Mouse (Mus musculus): ENCODE results near the gene Setx. TPM values are rescaled to one million over a fixed set of nuclear protein-coding genes. Genes with fewer than 3 reads are reported as not detected.
A peak's percentile ranks its signal among the peaks of the same experiment; 100 is the strongest.
"Not testable (repeated sequence)": the region's sequence is repeated elsewhere in the genome, so short reads cannot be mapped to it uniquely, and the experiment has no call there.

The Setx gene
- 10 to 100 TPM; 31.8 to 40.5 (median 36.1) TPM for total RNA-seq (2022)

GRCm38 (mm10) chr2:29123907-29124569, at the start of gene Setx:
Gene Setx, plus strand, starts transcription at chr2:29124181.
- DNase-seq: no peak

DNA sequence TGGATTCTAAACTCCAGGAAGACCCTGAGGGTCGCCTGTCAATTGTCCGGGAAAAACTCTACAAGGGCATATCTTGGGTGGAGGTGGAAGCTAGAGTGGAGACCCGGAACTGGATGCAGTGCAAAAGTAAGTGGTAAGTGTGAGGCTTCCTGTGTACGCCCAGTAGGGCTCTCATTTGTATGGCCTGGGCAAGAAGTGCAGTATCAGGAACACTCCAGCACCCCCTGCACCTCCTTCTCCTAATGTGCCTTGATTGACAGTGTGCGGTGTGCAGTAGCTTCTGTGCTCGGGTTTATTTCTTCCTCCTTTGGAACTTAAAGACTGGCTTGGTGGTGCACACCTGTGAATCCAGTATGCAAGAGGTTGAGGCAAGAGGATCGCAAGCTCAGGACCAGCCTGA, 49.3 kb upstream of the Setx start:
- no peak for DNase-seq

DNA sequence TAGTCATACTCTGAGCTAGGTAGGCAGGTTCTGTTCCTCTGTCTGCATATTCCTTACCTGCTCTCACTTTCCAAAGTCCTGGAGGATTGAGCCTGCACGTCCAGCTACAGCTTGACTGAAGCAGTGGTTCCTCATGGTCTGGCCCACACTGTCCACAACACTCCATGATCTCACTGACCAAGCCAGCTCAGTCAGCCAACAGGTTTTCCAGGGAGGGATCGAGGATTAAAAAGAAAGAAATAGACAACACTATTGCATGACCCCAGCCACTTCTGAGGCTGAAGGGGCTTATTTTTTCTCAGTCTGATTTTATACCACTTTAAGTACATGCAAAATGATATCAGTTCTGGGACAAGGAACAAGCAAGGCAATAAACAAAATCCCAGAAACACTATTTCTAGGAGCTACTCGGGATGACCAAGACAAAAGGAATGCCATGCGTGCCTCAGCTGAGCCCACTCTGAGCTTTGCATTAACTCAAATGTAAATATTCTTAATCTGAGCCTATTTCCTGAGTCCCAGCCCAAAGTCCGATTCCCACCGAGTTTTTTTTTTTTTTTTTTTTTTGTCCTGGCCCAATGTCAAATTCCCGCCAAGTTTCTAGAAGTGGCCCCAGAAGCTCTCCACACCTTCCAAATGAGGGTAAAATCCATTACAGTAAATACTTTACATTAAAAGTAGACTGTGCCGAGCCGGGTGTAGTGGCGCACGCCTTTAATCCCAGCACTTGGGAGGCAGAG, 48.5 kb upstream of the Setx start:
- DNase-seq: no peak

DNA sequence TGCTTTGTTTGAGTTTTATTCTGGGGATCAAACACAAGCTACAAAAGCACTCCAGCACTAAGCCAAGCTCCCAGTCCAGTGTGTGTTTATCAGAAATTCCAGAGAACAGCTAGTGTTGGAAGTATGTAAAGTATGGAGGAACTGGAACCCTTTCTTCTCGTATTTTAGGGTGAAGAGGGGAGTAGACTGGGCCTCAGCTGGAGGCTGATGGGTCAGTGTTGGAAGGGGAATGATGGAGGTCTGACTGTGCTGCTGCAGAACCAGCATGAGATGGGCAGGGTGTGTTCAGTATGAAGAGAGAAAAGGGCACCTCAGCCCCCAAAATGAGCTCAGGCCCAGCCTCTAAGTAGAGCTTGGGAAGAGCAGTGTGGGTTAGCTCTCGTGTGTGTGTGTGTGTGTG, 47.8 kb upstream of the Setx start:
- no peak for DNase-seq

DNA sequence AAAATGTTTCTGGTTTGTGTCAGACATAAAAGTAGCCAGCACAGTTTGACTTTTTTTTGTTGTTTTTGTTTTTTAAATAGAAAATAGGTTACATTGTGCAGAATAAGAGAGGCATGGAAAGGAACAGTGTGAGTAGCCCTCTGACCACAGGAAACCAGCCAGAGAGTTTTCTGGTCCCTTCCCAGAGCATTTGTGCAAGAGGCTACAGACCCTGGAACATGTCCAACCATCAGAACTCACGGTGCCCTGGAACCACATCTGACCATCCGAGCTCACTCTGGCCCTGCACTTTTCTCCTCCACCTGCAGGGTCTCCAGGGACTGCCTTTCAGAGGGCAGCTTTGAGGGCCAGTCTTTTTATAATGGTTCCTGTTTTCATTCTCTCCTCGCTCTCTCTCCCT, 42.0 kb upstream of the Setx start:
- no peak for DNase-seq

DNA sequence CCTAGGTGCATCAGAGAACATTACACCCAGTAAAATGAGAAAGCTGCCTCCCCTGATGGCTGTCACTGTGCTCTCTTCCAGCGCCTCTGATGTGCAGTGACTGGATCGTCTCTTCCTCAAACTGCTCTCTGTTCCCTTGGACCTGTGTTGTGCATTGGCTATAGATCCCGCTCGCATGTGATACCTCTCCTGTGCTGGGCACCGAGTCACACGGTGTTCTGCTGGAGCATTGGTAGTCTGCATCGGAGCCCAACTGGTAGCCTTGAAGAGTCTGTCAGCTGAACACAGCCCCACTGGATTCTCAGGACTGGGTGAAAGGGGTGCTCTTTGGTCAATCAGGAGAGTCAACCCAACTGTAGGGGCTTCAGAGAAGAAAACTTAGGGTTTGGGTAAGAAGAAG, 38.0 kb upstream of the Setx start:
- no peak for DNase-seq

- peak; percentile 63 for DNase-seq
Observed at GRCm38 (mm10) chr2:29089276-29089675, 34.7 kb upstream of the Setx start.

GRCm38 (mm10) chr2:29095674-29096073, 28.3 kb upstream of the Setx start:
- no peak for DNase-seq

GRCm38 (mm10) chr2:29096751-29097150, 27.2 kb upstream of the Setx start:
- no peak for DNase-seq

DNA sequence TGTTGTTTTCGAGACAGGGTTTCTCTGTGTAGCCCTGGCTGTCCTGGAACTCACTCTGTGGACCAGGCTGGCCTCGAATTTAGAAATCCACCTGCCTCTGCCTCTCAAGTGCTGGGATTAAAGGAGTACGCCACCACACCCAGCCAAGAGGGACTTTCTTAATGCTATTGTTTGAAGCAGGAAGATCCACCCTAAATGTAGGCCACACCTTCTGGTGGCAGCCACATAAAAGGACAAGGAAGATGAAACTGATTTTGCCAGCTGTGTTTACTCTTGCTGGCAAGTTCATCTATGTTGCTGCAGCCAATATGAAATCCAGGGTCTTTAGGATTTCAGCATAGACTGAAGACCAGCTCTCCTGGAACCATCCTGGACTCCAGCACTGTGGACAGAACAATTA, 26.5 kb upstream of the Setx start:
- DNase-seq: no peak

GRCm38 (mm10) chr2:29097955-29098354, 26.0 kb upstream of the Setx start:
- DNase-seq: not testable (repeated sequence)

- no peak for DNase-seq
Observed at GRCm38 (mm10) chr2:29098786-29099185, 25.2 kb upstream of the Setx start.

DNA sequence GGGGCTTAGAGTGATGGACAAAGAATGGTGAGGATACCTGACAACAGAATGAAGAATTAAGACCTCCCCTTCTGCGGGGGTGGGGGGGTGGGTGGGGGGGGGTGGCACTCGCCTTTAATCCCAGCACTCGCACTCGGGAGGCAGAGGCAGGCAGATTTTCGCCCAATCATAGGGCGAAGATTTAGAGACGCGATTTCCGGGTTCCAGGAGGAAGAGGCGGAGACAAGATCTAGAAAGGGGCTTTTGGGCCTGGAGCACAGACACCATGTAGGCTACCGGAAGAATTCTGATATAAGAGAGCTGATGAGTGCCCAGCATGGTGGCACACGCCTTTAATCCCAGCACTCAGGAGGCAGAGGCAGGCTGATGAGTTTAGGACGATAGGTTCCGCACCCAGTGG, 24.3 kb upstream of the Setx start:
- no peak for DNase-seq

DNA sequence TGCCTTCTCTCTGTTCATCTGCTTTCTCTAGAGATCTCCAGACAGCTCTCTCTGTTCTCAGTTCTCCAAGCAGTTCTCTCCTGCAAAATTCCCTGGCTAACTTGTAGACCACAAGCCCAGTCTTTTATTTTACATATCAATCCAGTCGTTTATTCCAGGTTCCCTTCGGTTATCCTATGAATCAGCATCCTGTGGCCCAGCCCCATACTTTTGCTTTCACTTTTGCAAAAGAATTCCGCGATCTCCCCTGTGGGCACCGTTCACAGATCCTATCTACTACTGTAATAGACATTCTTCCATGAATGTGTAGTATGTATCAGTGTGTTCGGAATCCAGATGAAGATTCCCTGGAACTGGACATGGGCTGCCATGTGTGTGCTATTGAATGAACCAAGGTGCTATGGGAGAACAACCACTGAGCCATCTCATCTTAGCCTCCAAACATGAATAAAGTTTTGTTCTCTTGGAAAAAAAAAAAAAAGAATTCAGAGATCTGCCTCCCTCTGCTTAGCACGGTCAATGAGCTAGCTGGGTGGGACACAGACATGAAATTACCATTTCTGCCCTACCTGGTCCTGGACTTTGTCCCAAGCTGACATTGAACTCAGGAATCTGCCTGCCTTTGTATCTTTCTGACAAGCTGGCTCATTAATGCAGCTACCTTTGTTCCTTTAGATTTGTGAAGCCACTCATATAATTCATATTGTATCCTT, 23.0 kb upstream of the Setx start:
- no peak for DNase-seq

- DNase-seq: not testable (repeated sequence)
Observed at GRCm38 (mm10) chr2:29102416-29103377, 21.3 kb upstream of the Setx start.

GRCm38 (mm10) chr2:29120969-29121368, 3.0 kb upstream of the Setx start:
- DNase-seq: no peak

DNA sequence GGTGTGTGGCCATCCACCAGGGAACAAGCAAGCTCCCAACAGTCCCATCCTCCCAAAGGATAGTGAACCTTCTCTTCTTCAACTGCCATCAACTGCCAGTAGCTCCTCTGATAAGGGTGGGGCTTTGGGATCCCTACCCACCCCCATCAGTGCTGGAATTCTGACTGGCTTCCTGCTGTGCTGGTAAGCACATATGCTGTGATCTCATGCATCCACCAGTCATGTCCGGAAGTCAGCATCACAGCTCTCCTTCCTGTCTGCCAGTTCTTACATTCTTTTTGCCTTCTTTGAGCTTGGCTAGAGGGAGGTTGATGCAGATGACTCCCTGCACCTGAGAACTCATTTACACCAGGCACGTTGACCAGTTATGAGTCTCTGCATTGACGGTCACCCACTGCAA, 1.5 kb upstream of the Setx start:
- no peak for DNase-seq

DNA sequence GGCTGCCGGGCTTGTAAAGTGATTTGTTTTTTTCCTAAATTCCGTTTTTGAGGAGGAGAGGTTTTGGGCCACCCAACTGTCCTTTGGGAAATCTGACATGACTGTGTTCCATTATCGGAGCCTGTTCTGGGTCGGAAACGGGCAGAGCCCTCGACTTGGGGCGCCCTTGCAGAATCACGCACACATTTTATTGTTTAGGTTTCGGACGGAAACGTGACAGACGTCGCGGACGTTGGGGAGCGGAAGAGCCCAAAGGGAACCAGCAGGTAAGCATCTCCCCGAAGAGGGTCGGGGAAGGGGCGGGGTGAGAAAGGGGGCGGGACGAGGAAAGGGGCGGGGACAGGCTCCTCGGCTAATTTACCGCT, 572 bp downstream of the Setx start:
- DNase-seq: no peak

- peak; percentile 100 for DNase-seq
Observed at GRCm38 (mm10) chr2:29124936-29125701, 1.1 kb downstream of the Setx start.

DNA sequence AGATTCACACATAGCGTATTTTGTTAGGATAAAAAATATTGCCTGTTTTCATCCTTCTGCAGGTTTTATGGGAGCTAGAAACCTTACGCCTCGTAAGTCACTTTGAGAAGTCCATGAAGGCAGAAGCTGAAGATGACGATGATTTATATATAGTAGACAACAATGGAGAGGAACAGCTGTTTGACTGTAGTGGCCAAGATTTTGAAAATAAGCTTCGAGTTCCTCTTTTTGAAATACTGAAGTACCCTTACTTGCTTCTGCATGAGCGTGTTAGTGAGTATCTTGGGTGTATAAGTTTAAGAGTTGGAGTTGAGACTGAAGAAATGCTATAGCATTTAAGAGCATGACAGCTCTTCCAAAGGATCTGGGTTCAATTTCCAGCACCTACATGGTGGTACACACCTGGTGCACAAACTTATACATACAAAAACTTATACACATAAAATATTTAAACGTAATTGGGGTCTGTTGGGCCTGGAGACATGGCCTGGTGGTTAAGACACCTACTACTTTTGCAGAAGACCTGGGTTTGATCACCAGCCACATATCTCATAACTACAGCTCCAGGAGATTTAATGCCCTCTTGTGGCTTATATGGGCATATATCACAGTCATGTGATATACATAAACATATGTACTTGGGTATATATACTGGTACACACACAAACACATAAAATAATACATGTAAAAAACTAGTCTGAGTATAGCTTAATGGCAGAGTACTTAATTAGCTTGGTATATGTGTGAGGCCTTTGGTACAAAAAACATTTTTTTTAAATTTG, 6.3 kb downstream of the Setx start:
- no peak for DNase-seq

GRCm38 (mm10) chr2:29135161-29135560, 11.2 kb downstream of the Setx start:
- DNase-seq: no peak
